Mouse (Mus musculus) testis, adult 2 months (tissue): ENCODE measurements around the gene Polr3h. TPM values are rescaled to one million over a fixed set of nuclear protein-coding genes. Genes with fewer than 3 reads are reported as not detected.

Source experiments
- H3K27ac ChIP-seq: fragments of 200-500 bp; 2 replicates; pipeline ENCODE4 v1.5.1; 2012; ENCODE audit warnings: low read depth, low read length; ENCODE audit not compliant: control insufficient read depth, insufficient read depth
- H3K27me3 ChIP-seq: fragments of 200-500 bp; 2 replicates; pipeline ENCODE4 v1.6.1; 2012; ENCODE audit warnings: mild to moderate bottlenecking, low read length, moderate library complexity; ENCODE audit not compliant: control insufficient read depth, insufficient read depth
- H3K36me3 ChIP-seq: fragments of 200-500 bp; 2 replicates; pipeline ENCODE4 v1.6.1; 2012; ENCODE audit warnings: mild to moderate bottlenecking, low read length; ENCODE audit not compliant: control insufficient read depth, insufficient read depth
- H3K4me1 ChIP-seq: fragments of 200-500 bp; 2 replicates; pipeline ENCODE4 v1.6.1; 2012; ENCODE audit warnings: low read length; ENCODE audit not compliant: control insufficient read depth, insufficient read depth
- H3K4me3 ChIP-seq: fragments of 200-500 bp; 2 replicates; pipeline ENCODE4 v1.5.1; 2012; ENCODE audit warnings: low read depth, mild to moderate bottlenecking, low read length, moderate library complexity, mixed read lengths; ENCODE audit not compliant: control insufficient read depth
- CTCF ChIP-seq: fragments of 200-500 bp; IDR thresholded peaks from 2 replicates; pipeline ENCODE4 v1.5.1; 2012; ENCODE audit warnings: low read depth, mild to moderate bottlenecking, inconsistent platforms, low read length, moderate library complexity; ENCODE audit not compliant: control insufficient read depth, insufficient read depth, insufficient replicate concordance
- POLR2A ChIP-seq: fragments of 200-500 bp; IDR thresholded peaks from 2 replicates; pipeline ENCODE4 v1.6.1; 2012; ENCODE audit warnings: low read depth, mild to moderate bottlenecking, inconsistent platforms, low read length, moderate library complexity; ENCODE audit not compliant: control insufficient read depth
- polyA plus RNA-seq: library from polyadenylated mRNA; depleted of rRNA; stranded (reverse); fragments of >200 nt; gene quantifications from 2 replicates; pipeline ENCODE4 v1.2.3, GENCODE M21; 2012

The Polr3h gene
- polyA plus RNA-seq, 1 experiment = 12.9 TPM

GRCm38 (mm10) chr15:81955414-81955813, 29.4 kb upstream of the Polr3h start:
- no peak overlapping the region for H3K4me3 ChIP-seq
- no peaks in the 10 kb centered on the region for H3K27me3 ChIP-seq
- H3K36me3 ChIP-seq = no peaks in the 10 kb centered on the region
- H3K4me1 ChIP-seq = peaks cover 7% of the 10 kb centered on the region; the same call in 1 of the 2 replicates
- TF ChIP-seq CTCF (no peak), POLR2A (no peak)
- no peak overlapping the region for H3K27ac ChIP-seq

- no peak overlapping the region for H3K27ac ChIP-seq
- peaks cover 2% of the 10 kb centered on the region; the same call in 1 of the 2 replicates for H3K4me1 ChIP-seq
- no peaks in the 10 kb centered on the region for H3K36me3 ChIP-seq
- H3K4me3 ChIP-seq = no peak overlapping the region
- TF ChIP-seq POLR2A (no peak), CTCF (no peak)
- no peaks in the 10 kb centered on the region for H3K27me3 ChIP-seq
Observed at GRCm38 (mm10) chr15:81954716-81955115, 28.7 kb upstream of the Polr3h start.

GRCm38 (mm10) chr15:81954151-81954583, 28.1 kb upstream of the Polr3h start:
- Histone ChIP-seq H3K36me3 (no peaks in the 10 kb centered on the region), H3K4me3 (no peak overlapping the region), H3K4me1 (no peaks in the 10 kb centered on the region), H3K27me3 (no peaks in the 10 kb centered on the region), H3K27ac (no peak overlapping the region)
- no peak for TF ChIP-seq POLR2A
- TF ChIP-seq CTCF = no peak

- no peak for TF ChIP-seq CTCF
- no peak for TF ChIP-seq POLR2A
- Histone ChIP-seq H3K27ac (no peak overlapping the region), H3K27me3 (no peaks in the 10 kb centered on the region), H3K4me1 (no peaks in the 10 kb centered on the region), H3K36me3 (no peaks in the 10 kb centered on the region), H3K4me3 (no peak overlapping the region)
Observed at GRCm38 (mm10) chr15:81952310-81952709, 26.3 kb upstream of the Polr3h start.

GRCm38 (mm10) chr15:81951159-81951558, 25.1 kb upstream of the Polr3h start:
- no peaks in the 10 kb centered on the region for H3K4me1 ChIP-seq

GRCm38 (mm10) chr15:81950716-81951115, 24.7 kb upstream of the Polr3h start:
- no peak overlapping the region for H3K4me3 ChIP-seq
- H3K4me1 ChIP-seq = no peaks in the 10 kb centered on the region
- H3K36me3 ChIP-seq = no peaks in the 10 kb centered on the region
- no peak for TF ChIP-seq CTCF
- TF ChIP-seq POLR2A = no peak
- no peaks in the 10 kb centered on the region for H3K27me3 ChIP-seq
- H3K27ac ChIP-seq = no peak overlapping the region

More at GRCm38 (mm10) chr15:81951159-81951558, 25.1 kb upstream of the Polr3h start:
- Histone ChIP-seq H3K27me3 (no peaks in the 10 kb centered on the region), H3K36me3 (no peaks in the 10 kb centered on the region), H3K4me3 (no peak overlapping the region), H3K27ac (no peak overlapping the region)
- TF ChIP-seq POLR2A = no peak
- TF ChIP-seq CTCF = no peak

- Histone ChIP-seq H3K27ac (no peak overlapping the region), H3K4me3 (no peak overlapping the region), H3K4me1 (no peaks in the 10 kb centered on the region), H3K36me3 (no peaks in the 10 kb centered on the region), H3K27me3 (no peaks in the 10 kb centered on the region)
- TF ChIP-seq CTCF = no peak
Observed at GRCm38 (mm10) chr15:81949476-81950131, 23.6 kb upstream of the Polr3h start.
